Mouse (Mus musculus) small intestine, adult 2 months (tissue): ENCODE results near the gene Asb13. TPM values are rescaled to one million over a fixed set of nuclear protein-coding genes. Genes with fewer than 3 reads are reported as not detected.
A peak's percentile ranks its signal among the peaks of the same experiment; 100 is the strongest.

Experiments used
- H3K27ac ChIP-seq: fragments of 200-500 bp; 2 replicates; pipeline ENCODE4 v1.5.1; 2012; ENCODE audit warnings: low read depth, low read length, control low read depth, inconsistent platforms; ENCODE audit not compliant: insufficient read depth
- H3K27me3 ChIP-seq: fragments of 200-500 bp; 2 replicates; pipeline ENCODE4 v1.6.1; 2012; ENCODE audit warnings: mild to moderate bottlenecking, moderate library complexity, low read length, inconsistent platforms; ENCODE audit not compliant: control insufficient read depth, insufficient read depth
- H3K36me3 ChIP-seq: fragments of 200-500 bp; 2 replicates; pipeline ENCODE4 v1.6.1; 2012; ENCODE audit warnings: mild to moderate bottlenecking, low read length, control low read depth, inconsistent platforms; ENCODE audit not compliant: control insufficient read depth, insufficient read depth
- H3K4me1 ChIP-seq: fragments of 200-500 bp; 2 replicates; pipeline ENCODE4 v1.6.1; 2012; ENCODE audit warnings: low read length, inconsistent platforms, mixed read lengths; ENCODE audit not compliant: control insufficient read depth, insufficient read depth, insufficient read length
- H3K4me3 ChIP-seq: fragments of 200-500 bp; 2 replicates; pipeline ENCODE4 v1.5.1; 2012; ENCODE audit warnings: low read depth, mild to moderate bottlenecking, control low read depth, inconsistent platforms, low read length, moderate library complexity
- CTCF ChIP-seq: fragments of 200-500 bp; IDR thresholded peaks from 2 replicates; pipeline ENCODE4 v1.5.1; 2012; ENCODE audit warnings: low read depth, mild to moderate bottlenecking, control low read depth, inconsistent platforms, low read length, moderate library complexity, mixed read lengths; ENCODE audit not compliant: insufficient replicate concordance, insufficient read length; ENCODE audit errors: extremely low read depth
- POLR2A ChIP-seq: fragments of 200-500 bp; IDR thresholded peaks from 2 replicates; pipeline ENCODE4 v1.6.1; 2012; ENCODE audit warnings: low read depth, mild to moderate bottlenecking, control low read depth, inconsistent platforms, low read length, moderate library complexity
- WGBS: fragments of 180-500 bp; shearing (Covaris S2); methylation state at CpG from one replicate; pipeline ENCODE4 v1.1.7; 2018; 5-methylcytosine and 5-hydroxymethylcytosine counted together
- polyA plus RNA-seq: library from polyadenylated mRNA; depleted of rRNA; stranded (reverse); fragments of >200 nt; gene quantifications from 2 replicates; pipeline ENCODE4 v1.2.3, GENCODE M21; 2012

The Asb13 gene
- polyA plus RNA-seq, 1 experiment = 15.9 TPM

GRCm38 (mm10) chr13:3664241-3664640 lies 30.4 kb downstream of the Asb13 start:
- Histone ChIP-seq H3K4me1 (peaks cover 8% of the 10 kb centered on the region; the same call in 1 of the 2 replicates), H3K27me3 (no peaks in the 10 kb centered on the region), H3K27ac (no peak overlapping the region), H3K36me3 (no peaks in the 10 kb centered on the region), H3K4me3 (no peak overlapping the region)
- WGBS = 73% methylated on average over 3 of the region's 3 CpGs
- TF ChIP-seq CTCF (no peak), POLR2A (no peak)

GRCm38 (mm10) chr13:3665308-3665723 lies 31.5 kb downstream of the Asb13 start:
- TF ChIP-seq POLR2A (no peak), CTCF (peak; percentile 100; the same call in 1 of the 2 replicates)
- Histone ChIP-seq H3K36me3 (no peaks in the 10 kb centered on the region), H3K4me1 (peaks cover 12% of the 10 kb centered on the region; the same call in 1 of the 2 replicates), H3K4me3 (peak overlapping the region; percentile 17; the same call in 1 of the 2 replicates), H3K27me3 (no peaks in the 10 kb centered on the region), H3K27ac (no peak overlapping the region)
- 10% methylated on average over 5 of the region's 5 CpGs for WGBS

- no peaks in the 10 kb centered on the region for H3K36me3 ChIP-seq
- H3K4me3 ChIP-seq = no peak overlapping the region
- no peak overlapping the region for H3K27ac ChIP-seq
- no peaks in the 10 kb centered on the region for H3K27me3 ChIP-seq
- WGBS = 93% methylated on average over 5 of the region's 5 CpGs
- H3K4me1 ChIP-seq = peaks cover 13% of the 10 kb centered on the region; the same call in 1 of the 2 replicates
- TF ChIP-seq CTCF (peak; percentile 49; the same call in 1 of the 2 replicates), POLR2A (no peak)
These were observed 33.5 kb downstream of the Asb13 start for GRCm38 (mm10) chr13:3667288-3667873.

- H3K4me1 ChIP-seq = peaks cover 13% of the 10 kb centered on the region; the same call in 1 of the 2 replicates
- WGBS = 92% methylated on average over 3 of the region's 3 CpGs
- no peak for TF ChIP-seq CTCF
- no peak for TF ChIP-seq POLR2A
- no peaks in the 10 kb centered on the region for H3K27me3 ChIP-seq
- no peaks in the 10 kb centered on the region for H3K36me3 ChIP-seq
- no peak overlapping the region for H3K4me3 ChIP-seq
- H3K27ac ChIP-seq = no peak overlapping the region
These were observed 34.2 kb downstream of the Asb13 start for GRCm38 (mm10) chr13:3668068-3668467.

GRCm38 (mm10) chr13:3669611-3670010 lies 35.8 kb downstream of the Asb13 start:
- WGBS = 76% methylated on average over 1 of the region's 1 CpGs
- Histone ChIP-seq H3K4me3 (no peak overlapping the region), H3K4me1 (peaks cover 13% of the 10 kb centered on the region; the same call in 1 of the 2 replicates), H3K27me3 (no peaks in the 10 kb centered on the region), H3K27ac (peak overlapping the region; percentile 48), H3K36me3 (no peaks in the 10 kb centered on the region)
- TF ChIP-seq CTCF = 0 out of 2 replicates have a peak, but pooled peaks have one; percentile 5
- no peak for TF ChIP-seq POLR2A

GRCm38 (mm10) chr13:3670039-3670438 lies 36.2 kb downstream of the Asb13 start:
- Histone ChIP-seq H3K4me1 (peaks cover 13% of the 10 kb centered on the region; the same call in 1 of the 2 replicates), H3K36me3 (no peaks in the 10 kb centered on the region), H3K27ac (peak overlapping the region; percentile 48), H3K4me3 (no peak overlapping the region), H3K27me3 (no peaks in the 10 kb centered on the region)
- TF ChIP-seq POLR2A = no peak
- no peak for TF ChIP-seq CTCF
- WGBS = 27% methylated on average over 1 of the region's 1 CpGs

GRCm38 (mm10) chr13:3673151-3673550 lies 39.3 kb downstream of the Asb13 start:
- WGBS = 80% methylated on average over 3 of the region's 3 CpGs
- no peak for TF ChIP-seq CTCF
- TF ChIP-seq POLR2A = no peak
- Histone ChIP-seq H3K4me3 (no peak overlapping the region), H3K4me1 (peaks cover 13% of the 10 kb centered on the region; the same call in 1 of the 2 replicates), H3K36me3 (no peaks in the 10 kb centered on the region), H3K27ac (no peak overlapping the region), H3K27me3 (no peaks in the 10 kb centered on the region)
